Mouse (Mus musculus): Measurements from ENCODE around the gene Hbb-bh1.

Gene Hbb-bh1

DNA sequence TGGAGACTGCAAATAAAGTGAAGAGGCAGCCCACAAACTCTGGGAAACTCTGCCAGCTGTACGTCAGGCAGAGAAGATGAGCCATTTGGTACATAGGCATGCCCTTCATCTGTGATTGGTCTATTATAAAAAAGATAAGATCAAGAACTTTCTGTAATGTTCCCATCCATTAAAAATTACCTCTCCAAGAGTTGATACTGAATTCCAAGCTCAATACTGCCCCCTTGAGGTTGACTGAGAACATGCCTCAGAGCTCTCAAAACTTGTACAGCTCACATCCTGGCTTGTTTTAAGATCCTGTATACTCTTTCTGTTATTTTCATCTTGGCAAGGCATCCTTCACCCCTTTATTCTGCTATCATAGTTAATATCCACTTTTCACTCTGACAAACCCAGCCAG lies 36.1 kb downstream of the Hbb-bh1 start:
- DNase-seq (ENCODE audit: low read depth, low spot score) = peak; percentile 68
- no peaks in the 10 kb centered on the region for H3K36me3 ChIP-seq (ENCODE audit: control insufficient read depth, insufficient read depth, low read length, poor library complexity, severe bottlenecking)
- no peaks in the 10 kb centered on the region for H3K27me3 ChIP-seq (ENCODE audit: control insufficient read depth, insufficient read depth, low read length, poor library complexity, severe bottlenecking)

DNA sequence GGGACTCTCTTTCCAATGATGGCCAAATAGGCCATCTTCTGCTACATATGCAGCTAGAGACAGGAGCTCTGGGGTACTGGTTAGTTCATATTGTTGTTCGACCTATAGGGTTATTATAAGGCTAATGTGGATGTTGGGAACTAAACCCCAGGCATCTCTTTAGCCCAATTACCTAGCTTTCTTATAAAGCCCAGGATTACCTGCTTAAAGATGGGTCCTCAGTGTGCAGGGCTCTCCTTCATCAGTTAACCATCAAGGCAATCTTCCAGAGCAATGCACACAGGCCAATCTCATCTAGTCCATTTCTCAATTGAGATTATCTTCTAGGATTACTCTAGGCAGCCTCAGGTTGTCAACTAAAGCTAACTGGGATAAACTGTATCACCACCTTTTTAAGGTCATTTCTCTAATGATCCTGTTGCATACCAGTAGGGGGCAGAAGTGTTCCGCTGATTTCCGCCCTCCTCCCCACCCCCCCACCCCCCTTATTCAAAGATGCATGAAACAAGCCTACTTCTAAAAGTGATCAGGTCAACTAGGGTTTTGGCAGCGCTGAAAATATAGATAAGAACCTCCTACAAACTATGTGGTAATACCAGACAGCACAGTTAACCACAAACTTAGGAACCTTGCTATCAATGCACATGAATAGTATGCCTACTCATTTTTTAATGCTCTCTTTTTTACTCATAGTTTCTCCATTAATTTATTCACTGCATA lies 50.1 kb downstream of the Hbb-bh1 start:
- DNase-seq (ENCODE audit: low read depth, low spot score) = peak; percentile 70
- H3K36me3 ChIP-seq (ENCODE audit: control insufficient read depth, insufficient read depth, low read length, poor library complexity, severe bottlenecking) = no peaks in the 10 kb centered on the region
- H3K27me3 ChIP-seq (ENCODE audit: control insufficient read depth, insufficient read depth, low read length, poor library complexity, severe bottlenecking) = no peaks in the 10 kb centered on the region

DNA sequence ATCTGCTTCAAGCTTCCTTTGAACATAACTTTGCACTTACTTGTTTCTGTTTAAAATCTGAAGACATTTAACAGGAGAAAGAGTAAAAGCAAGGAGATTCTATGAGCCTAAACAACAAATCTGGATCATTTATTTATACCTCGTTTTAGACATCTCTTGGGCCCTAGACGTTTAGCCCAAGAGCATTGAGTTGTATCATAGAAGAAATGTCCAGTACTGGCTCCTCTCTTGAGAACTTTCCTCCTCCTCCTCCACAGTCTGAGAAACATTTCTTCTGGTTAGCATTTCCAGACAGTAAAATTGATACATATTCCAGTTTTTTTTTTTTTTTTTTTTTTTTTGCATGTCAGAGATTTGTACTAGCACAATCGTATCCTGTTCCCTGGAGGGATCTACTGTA lies 51.2 kb downstream of the Hbb-bh1 start, which contains the start of gene Olfr67:
Gene Olfr67 (minus strand): TSS at position 101 of the 400 bp plus-strand sequence.
- no peak for DNase-seq (ENCODE audit: low read depth, low spot score)
- H3K27me3 ChIP-seq (ENCODE audit: control insufficient read depth, insufficient read depth, low read length, poor library complexity, severe bottlenecking) = no peaks in the 10 kb centered on the region
- no peaks in the 10 kb centered on the region for H3K36me3 ChIP-seq (ENCODE audit: control insufficient read depth, insufficient read depth, low read length, poor library complexity, severe bottlenecking)

All from splenic B cell, adult 2 months (primary cell).